Mouse (Mus musculus) forebrain, embryonic 13.5 days (tissue): ENCODE results near the gene Ston1. TPM values are rescaled to one million over a fixed set of nuclear protein-coding genes. Genes with fewer than 3 reads are reported as not detected.

Experiments used
- ATAC-seq: fragments of 200-750 bp; cut with Nextera tagmentation; 2 replicates; pipeline ENCODE4 v1.8.0; 2017
- H3K27ac ChIP-seq: fragments of 300-500 bp; sonication (generic); 2 replicates; pipeline ENCODE4 v1.5.1; 2015; ENCODE audit warnings: inconsistent platforms, mild to moderate bottlenecking, moderate library complexity
- H3K27me3 ChIP-seq: fragments of 300-500 bp; sonication (generic); 2 replicates; pipeline ENCODE4 v1.6.1; 2015; ENCODE audit warnings: mild to moderate bottlenecking, inconsistent platforms
- H3K36me3 ChIP-seq: fragments of 300-500 bp; sonication (generic); 2 replicates; pipeline ENCODE4 v1.6.1; 2015; ENCODE audit warnings: mild to moderate bottlenecking, inconsistent platforms; ENCODE audit not compliant: poor library complexity, severe bottlenecking
- H3K4me1 ChIP-seq: fragments of 300-500 bp; sonication (generic); 2 replicates; pipeline ENCODE4 v1.6.1; 2015; ENCODE audit warnings: inconsistent platforms
- H3K4me2 ChIP-seq: fragments of 300-500 bp; sonication (generic); 2 replicates; pipeline ENCODE4 v1.6.1; 2015; ENCODE audit warnings: inconsistent platforms, mild to moderate bottlenecking, moderate library complexity
- H3K4me3 ChIP-seq: fragments of 300-500 bp; sonication (generic); 2 replicates; pipeline ENCODE4 v1.5.1; 2015; ENCODE audit warnings: mild to moderate bottlenecking, inconsistent platforms
- H3K9ac ChIP-seq: fragments of 300-500 bp; sonication (generic); 2 replicates; pipeline ENCODE4 v1.6.1; 2015; ENCODE audit warnings: mild to moderate bottlenecking, inconsistent platforms
- H3K9me3 ChIP-seq: fragments of 300-500 bp; sonication (generic); replicated peaks from 2 replicates; pipeline ENCODE4 v1.6.1; 2016; ENCODE audit warnings: inconsistent platforms
- WGBS: fragments of 180-500 bp; shearing (Covaris S2); methylation state at CpG from one replicate; pipeline ENCODE4 v1.1.7; 2015; 5-methylcytosine and 5-hydroxymethylcytosine counted together
- polyA plus RNA-seq: library from polyadenylated mRNA; unstranded; fragments of >200 nt; fragmentation: Nextera tagmentation; extraction: Ambion mirVana; gene quantifications from 2 replicates; pipeline ENCODE4 v1.2.1, GENCODE M21; 2015

Gene Ston1
- polyA plus RNA-seq, 1 experiment from 2014 or later, result 3.2 TPM

DNA sequence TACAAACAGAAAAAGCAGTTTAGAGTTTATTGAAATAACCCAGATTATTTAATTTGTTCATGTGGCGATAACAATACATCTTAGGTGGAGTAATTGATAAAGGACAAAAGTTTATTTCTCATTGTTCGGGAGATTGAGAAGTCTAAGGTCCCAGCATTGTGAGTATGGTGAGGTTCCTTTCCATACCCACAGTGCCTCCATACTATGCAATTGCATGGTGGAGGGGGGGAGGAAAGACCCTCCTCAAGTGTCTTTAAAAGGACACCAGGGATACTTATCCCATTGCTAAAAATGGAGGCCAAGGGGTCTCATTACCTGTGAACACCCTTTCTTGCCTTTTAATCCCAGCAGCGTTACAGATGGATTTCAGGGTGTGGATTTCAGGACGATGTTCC lies 55.9 kb downstream of the Ston1 start:
- 82% methylated on average over 4 of the region's 4 CpGs for WGBS

DNA sequence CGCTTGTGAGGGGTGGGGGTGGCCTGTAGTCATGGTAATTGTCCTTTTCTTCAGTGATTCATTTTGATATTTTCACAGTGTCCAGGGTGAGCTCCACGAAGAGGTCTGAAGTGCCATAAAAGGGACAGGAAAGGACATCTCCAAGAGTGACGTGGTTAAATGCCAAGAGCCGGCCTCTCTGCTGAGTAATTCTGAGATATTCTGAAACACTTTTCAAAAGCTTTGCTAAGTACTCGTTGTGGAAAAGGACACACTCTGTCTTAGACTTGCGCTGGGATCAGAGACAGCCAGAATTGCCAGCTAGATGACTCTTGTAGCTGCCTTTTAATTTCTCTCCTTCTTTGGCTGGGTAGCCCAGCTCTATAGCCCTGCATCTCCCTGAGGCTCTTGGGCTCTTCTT lies 61.0 kb downstream of the Ston1 start:
- WGBS, result 85% methylated on average over 6 of the region's 6 CpGs
- ATAC-seq, result no peak
- Histone ChIP-seq H3K4me3 (no peak overlapping the region), H3K9me3 (no peaks in the 10 kb centered on the region), H3K9ac (no peak overlapping the region), H3K36me3 (no peaks in the 10 kb centered on the region), H3K27me3 (no peaks in the 10 kb centered on the region), H3K4me1 (no peaks in the 10 kb centered on the region), H3K27ac (no peak overlapping the region), H3K4me2 (no peak overlapping the region)

More for the DNA sequence above, 55.9 kb downstream of the Ston1 start:
- no peak overlapping the region for H3K27ac ChIP-seq
- H3K4me2 ChIP-seq, result no peak overlapping the region
- H3K9ac ChIP-seq, result no peak overlapping the region
- H3K4me1 ChIP-seq, result peaks cover 8% of the 10 kb centered on the region
- ATAC-seq, result peak; percentile 36; the same call in 1 of the 2 replicates
- H3K36me3 ChIP-seq, result no peaks in the 10 kb centered on the region
- no peaks in the 10 kb centered on the region for H3K9me3 ChIP-seq
- H3K4me3 ChIP-seq, result no peak overlapping the region
- no peaks in the 10 kb centered on the region for H3K27me3 ChIP-seq

DNA sequence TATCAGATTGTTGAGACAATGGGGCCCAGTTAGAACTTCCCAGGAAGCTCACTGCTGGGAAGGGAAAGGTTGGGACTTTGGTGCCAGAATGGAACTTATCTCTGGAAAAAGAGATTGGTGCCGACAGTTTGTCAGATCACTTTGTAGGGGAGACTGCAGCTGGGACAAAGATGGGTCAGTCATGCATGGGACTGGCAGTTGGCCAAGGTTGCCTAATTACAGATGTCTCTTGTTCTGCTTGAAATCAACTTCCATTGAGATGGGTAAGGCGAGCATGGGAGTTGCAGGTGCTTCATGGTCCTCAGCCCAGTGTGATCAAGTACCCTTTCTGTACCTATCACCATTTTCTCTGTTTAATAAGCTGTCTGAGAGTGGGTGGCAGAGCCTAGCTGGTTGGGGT lies 68.6 kb downstream of the Ston1 start:
- Histone ChIP-seq H3K9ac (no peak overlapping the region), H3K4me1 (peaks cover 4% of the 10 kb centered on the region; the same call in 1 of the 2 replicates), H3K27ac (no peak overlapping the region), H3K9me3 (no peaks in the 10 kb centered on the region), H3K36me3 (no peaks in the 10 kb centered on the region), H3K4me2 (no peak overlapping the region), H3K27me3 (peaks cover 7% of the 10 kb centered on the region; the same call in 1 of the 2 replicates), H3K4me3 (no peak overlapping the region)
- 46% methylated on average over 2 of the region's 2 CpGs for WGBS
- no peak for ATAC-seq

DNA sequence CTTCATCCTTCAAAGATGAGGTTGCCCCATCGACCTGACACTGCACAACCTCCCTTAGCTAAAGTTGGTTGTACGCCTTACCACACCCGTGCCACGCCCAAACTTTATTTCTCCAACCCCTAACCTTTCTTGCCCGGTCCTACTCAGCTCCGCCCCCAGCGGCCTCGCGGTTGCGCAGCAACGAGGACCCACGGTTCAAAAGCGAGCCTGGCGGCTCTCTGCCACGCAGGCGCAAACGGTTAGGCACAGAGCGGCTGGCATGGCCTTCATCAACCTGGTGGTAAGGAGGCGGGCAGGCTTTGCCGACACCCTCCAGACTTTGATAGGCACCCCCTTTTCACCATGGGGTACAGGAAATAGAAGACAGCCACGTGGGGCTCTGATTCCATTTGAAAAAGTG lies 71.0 kb downstream of the Ston1 start, which contains the start of gene Gtf2a1l:
Gtf2a1l (plus strand) TSS at position 209 of the 400 bp plus-strand sequence.
- peaks cover 10% of the 10 kb centered on the region; the same call in 1 of the 2 replicates for H3K27me3 ChIP-seq
- 26% methylated on average over 21 of the region's 21 CpGs for WGBS
- peaks cover 4% of the 10 kb centered on the region; the same call in 1 of the 2 replicates for H3K4me1 ChIP-seq
- no peak within 1 kb of the TSS for H3K27ac ChIP-seq
- peak; percentile 59 for ATAC-seq
- H3K4me2 ChIP-seq, result peak within 1 kb of the TSS; percentile 43
- H3K36me3 ChIP-seq, result no peaks in the 10 kb centered on the region
- H3K9me3 ChIP-seq, result no peaks in the 10 kb centered on the region
- no peak within 1 kb of the TSS for H3K4me3 ChIP-seq
- no peak within 1 kb of the TSS for H3K9ac ChIP-seq

DNA sequence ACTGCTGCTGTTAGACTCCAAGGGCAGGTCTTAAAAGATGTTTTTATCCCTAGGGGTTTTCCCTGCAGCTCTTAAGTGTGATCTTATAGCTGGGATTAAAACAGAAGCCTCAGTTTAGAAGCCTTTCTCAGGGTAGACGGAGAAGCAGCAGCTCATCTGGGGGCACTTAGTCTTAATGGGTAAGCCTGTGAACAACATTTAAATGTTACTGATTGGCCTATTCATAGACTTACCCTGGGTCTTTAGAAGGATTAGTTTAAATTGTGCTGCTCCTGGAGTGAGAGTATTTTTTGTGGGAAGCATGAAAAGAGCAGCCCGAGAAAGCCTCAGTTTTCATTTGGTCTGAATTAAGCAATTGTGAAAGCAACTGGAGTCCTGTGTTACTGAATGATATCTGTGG lies 72.4 kb downstream of the Ston1 start:
- Histone ChIP-seq H3K4me1 (peaks cover 4% of the 10 kb centered on the region; the same call in 1 of the 2 replicates), H3K4me2 (no peak overlapping the region), H3K4me3 (no peak overlapping the region), H3K36me3 (no peaks in the 10 kb centered on the region), H3K9ac (no peak overlapping the region), H3K27me3 (peaks cover 12% of the 10 kb centered on the region; the same call in 1 of the 2 replicates), H3K27ac (peak overlapping the region; percentile 54; the same call in 1 of the 2 replicates), H3K9me3 (no peaks in the 10 kb centered on the region)
- ATAC-seq, result peak; percentile 62
- WGBS, result 6% methylated on average over 2 of the region's 2 CpGs

DNA sequence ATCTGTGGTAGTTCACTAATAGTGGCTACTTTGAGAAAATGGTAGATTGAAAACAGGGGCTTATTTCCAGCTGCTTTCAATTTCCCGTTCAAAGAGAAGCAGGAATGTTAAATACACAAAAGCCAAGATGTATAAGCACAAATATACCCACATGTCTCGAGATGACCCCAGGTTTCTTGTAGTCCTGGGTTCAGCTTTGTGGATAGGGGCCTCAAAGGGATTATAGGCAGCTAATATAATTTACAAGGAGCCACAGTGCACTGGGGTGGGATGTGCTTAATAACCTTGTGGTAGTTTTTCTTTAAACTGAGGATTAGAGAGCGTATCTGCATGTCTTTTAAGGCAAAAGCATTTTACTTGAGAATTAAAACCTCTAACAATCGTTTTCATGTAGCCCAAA lies 73.3 kb downstream of the Ston1 start:
- Histone ChIP-seq H3K4me2 (no peak overlapping the region), H3K36me3 (no peaks in the 10 kb centered on the region), H3K4me3 (no peak overlapping the region), H3K27me3 (peaks cover 12% of the 10 kb centered on the region; the same call in 1 of the 2 replicates), H3K27ac (no peak overlapping the region), H3K9me3 (no peaks in the 10 kb centered on the region), H3K9ac (no peak overlapping the region), H3K4me1 (peaks cover 4% of the 10 kb centered on the region; the same call in 1 of the 2 replicates)
- WGBS, result 38% methylated on average over 4 of the region's 4 CpGs
- no peak for ATAC-seq

DNA sequence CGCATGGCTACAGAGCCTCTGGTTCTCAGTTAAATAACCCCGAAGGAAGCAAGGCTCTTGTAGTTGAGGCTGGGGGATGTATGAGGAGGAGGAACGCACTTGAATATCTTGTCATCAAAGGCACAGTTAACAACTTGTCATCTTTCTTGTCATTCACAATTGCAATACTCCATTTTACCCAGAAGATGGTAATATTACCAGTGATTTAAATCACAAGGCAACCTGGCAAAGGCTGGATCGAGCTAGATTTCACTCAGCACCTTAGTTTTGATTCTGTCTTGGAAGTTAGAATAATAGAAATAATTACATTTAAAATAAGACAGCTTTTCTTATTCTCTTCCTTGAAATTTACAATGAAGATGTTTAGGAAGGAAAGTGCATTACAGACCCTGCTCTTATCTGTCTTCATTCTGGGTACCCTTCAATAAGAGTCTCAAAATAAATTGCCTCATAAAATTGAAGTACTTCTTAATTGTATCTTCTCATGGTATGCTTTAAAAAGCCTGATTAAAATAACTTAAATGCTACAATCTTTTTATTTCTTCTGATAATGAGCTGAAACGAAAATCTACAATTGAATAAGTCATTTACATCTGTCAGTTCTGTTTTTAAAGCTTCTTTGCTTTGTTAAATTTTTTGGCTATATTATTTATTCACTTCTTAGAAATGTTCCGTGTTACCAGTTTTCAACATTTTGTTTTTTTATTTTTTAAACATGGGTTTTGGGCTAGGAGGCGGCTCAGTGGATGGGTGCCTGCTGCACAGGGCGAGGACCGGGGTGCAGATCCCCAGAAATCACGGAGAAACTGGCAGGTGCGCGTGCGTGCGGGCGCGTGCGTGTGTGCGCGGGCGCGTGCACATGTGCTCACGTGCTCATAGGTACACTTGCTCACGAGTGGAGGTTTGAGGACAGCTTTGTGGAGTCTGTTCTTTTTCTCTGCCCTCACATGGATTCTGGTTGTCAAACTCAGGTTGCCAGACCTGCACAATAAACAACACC lies 78.1 kb downstream of the Ston1 start:
- H3K4me1 ChIP-seq, result no peaks in the 10 kb centered on the region
- H3K4me2 ChIP-seq, result no peak overlapping the region
- peak; percentile 38; the same call in 1 of the 2 replicates for ATAC-seq
- 90% methylated on average over 23 of the region's 23 CpGs for WGBS
- 0 out of 2 replicates have a peak, but pooled peaks cover 5% of the 10 kb centered on the region for H3K27me3 ChIP-seq
- H3K9me3 ChIP-seq, result no peaks in the 10 kb centered on the region
- H3K4me3 ChIP-seq, result no peak overlapping the region
- no peaks in the 10 kb centered on the region for H3K36me3 ChIP-seq
- no peak overlapping the region for H3K9ac ChIP-seq
- no peak overlapping the region for H3K27ac ChIP-seq

DNA sequence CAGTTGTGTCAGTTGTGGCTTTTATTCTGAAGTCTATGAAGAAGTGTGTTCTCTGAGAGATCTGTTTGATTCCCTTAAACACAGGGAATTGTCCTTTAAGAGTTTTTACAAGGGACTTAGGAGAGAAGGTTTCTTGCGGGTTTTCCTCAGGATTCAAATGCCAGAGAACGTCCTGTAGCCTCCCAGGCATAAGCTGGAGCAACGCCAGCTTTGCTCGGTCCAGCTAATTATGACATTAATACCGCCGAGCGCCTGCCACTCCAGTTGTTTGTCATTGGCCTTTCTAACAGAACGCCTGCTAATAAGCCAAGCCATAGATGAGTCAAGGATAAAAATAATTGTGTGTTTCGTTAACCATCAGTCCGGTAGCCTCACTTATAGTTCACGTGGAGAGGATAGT lies 90.7 kb downstream of the Ston1 start:
- Histone ChIP-seq H3K36me3 (no peaks in the 10 kb centered on the region), H3K4me1 (peaks cover 9% of the 10 kb centered on the region), H3K9ac (no peak overlapping the region), H3K27ac (no peak overlapping the region; the same call in 1 of the 2 replicates), H3K27me3 (no peaks in the 10 kb centered on the region), H3K9me3 (no peaks in the 10 kb centered on the region), H3K4me2 (no peak overlapping the region), H3K4me3 (no peak overlapping the region)
- ATAC-seq, result no peak
- WGBS, result 17% methylated on average over 11 of the region's 11 CpGs

DNA sequence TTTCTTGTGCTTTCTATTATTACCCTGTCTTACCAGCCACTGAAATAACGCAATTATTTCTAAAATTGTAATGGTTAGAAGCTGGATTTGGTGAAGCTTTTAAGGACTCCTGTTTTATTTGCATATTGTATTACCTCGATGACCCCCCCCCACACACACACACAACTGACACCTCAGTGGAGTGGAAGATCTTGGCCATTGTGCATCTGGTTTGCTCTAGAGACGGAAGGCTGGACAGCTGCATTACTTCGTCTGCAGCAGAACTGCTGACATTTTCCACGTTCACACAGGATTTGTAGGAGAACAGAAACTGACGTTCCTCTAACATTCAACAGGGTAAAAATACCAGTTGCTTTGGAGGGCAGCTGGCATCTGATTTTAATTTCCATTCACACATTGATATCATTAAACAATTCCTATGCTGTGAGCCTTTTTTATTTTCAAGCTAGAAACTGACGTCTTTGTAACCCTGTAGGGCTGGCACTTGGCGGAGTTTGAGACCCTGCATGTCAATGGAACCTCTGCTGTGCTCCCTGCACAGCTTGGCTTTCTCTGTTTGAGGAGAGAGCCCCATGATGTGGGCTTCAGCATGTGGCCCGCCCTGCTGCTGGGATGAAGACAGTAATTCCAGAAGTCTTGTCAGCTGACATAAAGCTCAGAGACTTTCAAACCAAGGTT lies 99.3 kb downstream of the Ston1 start:
- Histone ChIP-seq H3K36me3 (no peaks in the 10 kb centered on the region), H3K4me1 (peaks cover 9% of the 10 kb centered on the region; the same call in 1 of the 2 replicates), H3K9me3 (no peaks in the 10 kb centered on the region; the same call in 1 of the 2 replicates), H3K27me3 (no peaks in the 10 kb centered on the region), H3K9ac (no peak overlapping the region), H3K27ac (no peak overlapping the region), H3K4me3 (no peak overlapping the region), H3K4me2 (no peak overlapping the region)
- 40% methylated on average over 9 of the region's 9 CpGs for WGBS
- peak; percentile 75 for ATAC-seq

DNA sequence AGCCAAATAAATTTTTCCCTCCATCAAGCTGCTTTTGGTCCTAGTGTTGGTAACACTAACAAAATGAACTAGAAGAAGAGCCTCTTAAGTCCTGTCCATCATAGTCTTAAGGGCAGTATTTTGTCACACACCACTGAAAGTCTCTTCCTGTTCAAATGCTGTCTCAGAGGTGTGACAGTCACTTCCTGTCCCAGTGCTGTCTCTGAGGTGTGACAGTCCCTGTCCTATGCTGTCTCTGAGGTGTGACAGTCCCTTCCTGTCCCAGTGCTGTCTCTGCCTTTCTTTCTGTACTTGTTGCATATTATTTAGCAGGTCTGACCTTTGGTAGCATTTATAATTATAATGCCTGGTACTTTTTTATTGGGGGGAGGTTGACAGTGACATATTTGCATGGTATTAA lies 103.4 kb downstream of the Ston1 start:
- Histone ChIP-seq H3K4me1 (peaks cover 18% of the 10 kb centered on the region; the same call in 1 of the 2 replicates), H3K4me3 (no peak overlapping the region), H3K9ac (no peak overlapping the region), H3K27ac (no peak overlapping the region), H3K27me3 (no peaks in the 10 kb centered on the region), H3K9me3 (no peaks in the 10 kb centered on the region; the same call in 1 of the 2 replicates), H3K4me2 (no peak overlapping the region), H3K36me3 (no peaks in the 10 kb centered on the region)
- no peak for ATAC-seq

DNA sequence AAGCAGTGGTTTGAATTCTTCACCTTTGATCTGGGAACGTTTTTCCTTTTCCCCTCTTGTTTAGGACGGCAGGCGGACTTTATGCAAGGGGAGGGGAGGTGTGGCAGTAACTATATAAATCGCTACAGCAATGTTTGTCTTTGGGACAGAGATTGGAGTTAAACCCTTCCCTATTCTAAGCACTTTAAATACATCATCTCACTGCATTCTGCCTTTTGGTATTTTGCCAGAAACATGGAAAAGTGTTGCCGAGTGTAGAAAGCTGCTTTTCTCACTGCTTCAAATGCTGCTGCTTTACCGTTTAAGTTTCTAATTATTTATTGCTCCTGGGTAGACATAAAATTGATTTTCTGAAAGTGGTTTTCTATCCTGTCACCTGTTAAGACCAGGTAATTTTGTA lies 104.9 kb downstream of the Ston1 start:
- Histone ChIP-seq H3K9ac (no peak overlapping the region), H3K36me3 (no peaks in the 10 kb centered on the region), H3K9me3 (no peaks in the 10 kb centered on the region; the same call in 1 of the 2 replicates), H3K27ac (no peak overlapping the region), H3K4me1 (peaks cover 20% of the 10 kb centered on the region), H3K4me2 (no peak overlapping the region), H3K27me3 (no peaks in the 10 kb centered on the region), H3K4me3 (no peak overlapping the region)
- ATAC-seq, result no peak
- 29% methylated on average over 6 of the region's 6 CpGs for WGBS

DNA sequence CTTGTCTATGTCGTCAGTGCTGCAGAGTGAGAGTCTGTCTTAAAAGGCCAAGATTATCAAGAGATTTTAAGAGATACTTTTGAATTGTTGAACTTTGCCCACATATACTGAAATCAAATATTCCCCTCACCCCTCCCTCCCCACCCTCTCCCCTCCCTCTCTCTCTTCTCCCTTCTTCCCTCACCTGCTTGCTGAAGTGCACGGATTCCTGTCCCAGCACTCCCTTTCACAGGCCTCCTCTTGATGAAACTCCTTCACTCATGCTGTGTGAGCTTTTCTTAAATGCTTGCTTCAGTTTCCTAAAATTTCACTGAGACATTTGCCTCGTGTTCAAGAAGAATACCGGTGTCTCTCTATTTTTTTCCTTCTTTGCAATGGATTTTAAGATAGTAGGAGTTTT lies 105.6 kb downstream of the Ston1 start:
- no peaks in the 10 kb centered on the region for H3K36me3 ChIP-seq
- H3K4me1 ChIP-seq, result peaks cover 19% of the 10 kb centered on the region
- H3K4me3 ChIP-seq, result no peak overlapping the region
- no peak overlapping the region for H3K4me2 ChIP-seq
- WGBS, result 36% methylated on average over 4 of the region's 4 CpGs
- ATAC-seq, result no peak
- no peaks in the 10 kb centered on the region for H3K27me3 ChIP-seq
- H3K27ac ChIP-seq, result no peak overlapping the region
- H3K9ac ChIP-seq, result no peak overlapping the region
- H3K9me3 ChIP-seq, result no peaks in the 10 kb centered on the region; the same call in 1 of the 2 replicates
